Mouse (Mus musculus) midbrain, embryonic 14.5 days (tissue): ENCODE data around the gene Spink4. TPM values are rescaled to one million over a fixed set of nuclear protein-coding genes. Genes with fewer than 3 reads are reported as not detected.

Experiments
- ATAC-seq: fragments of 200-750 bp; cut with Nextera tagmentation; 2 replicates; pipeline ENCODE4 v1.8.0; 2017; ENCODE audit warnings: moderate number of reproducible peaks, moderate library complexity; ENCODE audit not compliant: low FRiP score, low TSS enrichment
- DNase-seq: peaks from one replicate; pipeline ENCODE4 v3.0.0-alpha.2; 2015
- H3K27ac ChIP-seq: fragments of 300-500 bp; sonication (generic); replicated peaks from 2 replicates; pipeline ENCODE4 v1.5.1; 2014; ENCODE audit warnings: mild to moderate bottlenecking, low read depth, low read length, moderate library complexity
- H3K27me3 ChIP-seq: fragments of 300-500 bp; sonication (generic); 2 replicates; pipeline ENCODE4 v1.6.1; 2014; ENCODE audit warnings: low read length, control low read depth, mixed read lengths; ENCODE audit not compliant: control insufficient read depth, insufficient read depth
- H3K36me3 ChIP-seq: fragments of 300-500 bp; sonication (generic); 2 replicates; pipeline ENCODE4 v1.6.1; 2014; ENCODE audit warnings: low read length, control low read depth; ENCODE audit not compliant: control insufficient read depth, insufficient read depth
- H3K4me1 ChIP-seq: fragments of 300-500 bp; sonication (generic); 2 replicates; pipeline ENCODE4 v1.6.1; 2014; ENCODE audit warnings: mild to moderate bottlenecking, antibody characterized with exemption, low read length, control low read depth; ENCODE audit not compliant: control insufficient read depth, insufficient read depth
- H3K4me2 ChIP-seq: fragments of 300-500 bp; sonication (generic); 2 replicates; pipeline ENCODE4 v1.6.1; 2014; ENCODE audit warnings: mild to moderate bottlenecking, low read length, moderate library complexity
- H3K4me3 ChIP-seq: fragments of 300-500 bp; sonication (generic); replicated peaks from 2 replicates; pipeline ENCODE4 v1.5.1; 2014; ENCODE audit warnings: low read depth, low read length
- H3K9ac ChIP-seq: fragments of 300-500 bp; sonication (generic); replicated peaks from 2 replicates; pipeline ENCODE4 v1.6.1; 2014; ENCODE audit warnings: mild to moderate bottlenecking, low read length, moderate library complexity
- H3K9me3 ChIP-seq: fragments of 300-500 bp; sonication (generic); 2 replicates; pipeline ENCODE4 v1.6.1; 2016; ENCODE audit warnings: low read length, control low read depth, mixed read lengths; ENCODE audit not compliant: control insufficient read depth
- WGBS: fragments of 180-500 bp; shearing (Covaris S2); extraction: QIAGEN DNeasy Blood & Tissue Kit; methylation state at CpG from one replicate; pipeline ENCODE4 v1.1.7; 2014; 5-methylcytosine and 5-hydroxymethylcytosine counted together
- polyA plus RNA-seq: library from polyadenylated mRNA; unstranded; fragments of >200 nt; fragmentation: Nextera tagmentation; extraction: Ambion mirVana; gene quantifications from 2 replicates; pipeline ENCODE4 v1.2.1, GENCODE M21; 2014

Gene Spink4
- polyA plus RNA-seq, 1 experiment from 2014 or later: not detected

GRCm38 (mm10) chr4:40938793-40939192, 18.9 kb downstream of the Spink4 start:
- 95% methylated on average over 5 of the region's 5 CpGs for WGBS
- H3K36me3 ChIP-seq: peaks cover 88% of the 10 kb centered on the region
- DNase-seq (no peak), ATAC-seq (no peak)
- no peaks in the 10 kb centered on the region for H3K9me3 ChIP-seq
- no peaks in the 10 kb centered on the region for H3K27me3 ChIP-seq
- no peak overlapping the region for H3K4me3 ChIP-seq
- H3K4me2 ChIP-seq: no peak overlapping the region
- no peaks in the 10 kb centered on the region for H3K4me1 ChIP-seq
- H3K9ac ChIP-seq: no peak overlapping the region
- H3K27ac ChIP-seq: no peak overlapping the region

- H3K9me3 ChIP-seq: no peaks in the 10 kb centered on the region
- no peak for ATAC-seq
- H3K36me3 ChIP-seq: peaks cover 69% of the 10 kb centered on the region
Measured at GRCm38 (mm10) chr4:40943651-40944050, 23.8 kb downstream of the Spink4 start.

GRCm38 (mm10) chr4:40946516-40947121, 26.8 kb downstream of the Spink4 start:
- H3K27ac ChIP-seq: no peak overlapping the region
- peaks cover 55% of the 10 kb centered on the region for H3K36me3 ChIP-seq
- H3K9me3 ChIP-seq: no peaks in the 10 kb centered on the region
- peak overlapping the region; percentile 86; the same call in 1 of the 2 replicates for H3K9ac ChIP-seq
- DNase-seq: no peak
- ATAC-seq: no peak
- WGBS: 94% methylated on average over 7 of the region's 7 CpGs
- H3K27me3 ChIP-seq: no peaks in the 10 kb centered on the region
- H3K4me2 ChIP-seq: peak overlapping the region; percentile 63
- H3K4me1 ChIP-seq: peaks cover 17% of the 10 kb centered on the region
- peak overlapping the region; percentile 85 for H3K4me3 ChIP-seq

More at GRCm38 (mm10) chr4:40943651-40944050, 23.8 kb downstream of the Spink4 start:
- Histone ChIP-seq H3K4me1 (peaks cover 11% of the 10 kb centered on the region), H3K27me3 (no peaks in the 10 kb centered on the region), H3K4me2 (no peak overlapping the region), H3K4me3 (no peak overlapping the region), H3K9ac (no peak overlapping the region), H3K27ac (no peak overlapping the region)
- DNase-seq: no peak
- WGBS: 98% methylated on average over 5 of the region's 5 CpGs

- no peak for DNase-seq
- no peak; the same call in 1 of the 2 replicates for ATAC-seq
- H3K9me3 ChIP-seq: no peaks in the 10 kb centered on the region
- peak overlapping the region; percentile 86 for H3K9ac ChIP-seq
- H3K27ac ChIP-seq: peak overlapping the region; percentile 84
- H3K27me3 ChIP-seq: no peaks in the 10 kb centered on the region
- peak overlapping the region; percentile 85 for H3K4me3 ChIP-seq
- H3K4me1 ChIP-seq: peaks cover 17% of the 10 kb centered on the region
- H3K4me2 ChIP-seq: peak overlapping the region; percentile 63
- peaks cover 52% of the 10 kb centered on the region for H3K36me3 ChIP-seq
- WGBS: under 1% methylated on average over 40 of the region's 40 CpGs
Measured at GRCm38 (mm10) chr4:40947565-40948159, 27.8 kb downstream of the Spink4 start.

GRCm38 (mm10) chr4:40948160-40948708, 28.4 kb downstream of the Spink4 start, which contains the start of the genes Bag1 and Chmp5:
Gene Bag1, minus strand, starts transcription at chr4:40948294.
Gene Chmp5, plus strand, starts transcription at chr4:40948407.
- peak within 1 kb of the TSS; percentile 85 for H3K4me3 ChIP-seq
- no peaks in the 10 kb centered on the region for H3K27me3 ChIP-seq
- H3K4me2 ChIP-seq: peak within 1 kb of the TSS; percentile 66
- peak; percentile 99 for DNase-seq
- peaks cover 17% of the 10 kb centered on the region for H3K4me1 ChIP-seq
- peak within 1 kb of the TSS; percentile 84 for H3K27ac ChIP-seq
- H3K9me3 ChIP-seq: no peaks in the 10 kb centered on the region
- peak; percentile 99 for ATAC-seq
- H3K36me3 ChIP-seq: peaks cover 52% of the 10 kb centered on the region
- H3K9ac ChIP-seq: peak within 1 kb of the TSS; percentile 86
- WGBS: under 1% methylated on average over 50 of the region's 50 CpGs

GRCm38 (mm10) chr4:40953521-40953920, 33.7 kb downstream of the Spink4 start:
- WGBS: 90% methylated on average over 1 of the region's 1 CpGs
- H3K36me3 ChIP-seq: peaks cover 76% of the 10 kb centered on the region

GRCm38 (mm10) chr4:40955942-40956341, 36.1 kb downstream of the Spink4 start:
- no peak for ATAC-seq
- no peak for DNase-seq

More at GRCm38 (mm10) chr4:40953521-40953920, 33.7 kb downstream of the Spink4 start:
- H3K27me3 ChIP-seq: no peaks in the 10 kb centered on the region
- H3K27ac ChIP-seq: no peak overlapping the region
- DNase-seq (no peak), ATAC-seq (no peak)
- H3K9ac ChIP-seq: no peak overlapping the region
- peaks cover 6% of the 10 kb centered on the region for H3K4me1 ChIP-seq
- no peaks in the 10 kb centered on the region for H3K9me3 ChIP-seq
- H3K4me3 ChIP-seq: no peak overlapping the region
- no peak overlapping the region for H3K4me2 ChIP-seq

GRCm38 (mm10) chr4:40963536-40963935, 43.7 kb downstream of the Spink4 start:
- Histone ChIP-seq H3K4me2 (no peak overlapping the region), H3K27me3 (no peaks in the 10 kb centered on the region), H3K9me3 (no peaks in the 10 kb centered on the region), H3K9ac (no peak overlapping the region), H3K4me1 (no peaks in the 10 kb centered on the region), H3K4me3 (no peak overlapping the region), H3K27ac (no peak overlapping the region), H3K36me3 (peaks cover 85% of the 10 kb centered on the region)
- WGBS: 94% methylated on average over 3 of the region's 3 CpGs
- DNase-seq: no peak
- no peak for ATAC-seq

More at GRCm38 (mm10) chr4:40955942-40956341, 36.1 kb downstream of the Spink4 start:
- 94% methylated on average over 6 of the region's 6 CpGs for WGBS
- no peak overlapping the region for H3K4me2 ChIP-seq
- no peaks in the 10 kb centered on the region for H3K4me1 ChIP-seq
- no peak overlapping the region for H3K9ac ChIP-seq
- peaks cover 91% of the 10 kb centered on the region for H3K36me3 ChIP-seq
- H3K27ac ChIP-seq: no peak overlapping the region
- H3K9me3 ChIP-seq: no peaks in the 10 kb centered on the region
- no peaks in the 10 kb centered on the region for H3K27me3 ChIP-seq
- no peak overlapping the region for H3K4me3 ChIP-seq
